Mouse (Mus musculus): ENCODE data around the gene Patl2.
"Not testable (repeated sequence)": the region's sequence is repeated elsewhere in the genome, so short reads cannot be mapped to it uniquely, and the experiment has no call there.

- not testable (repeated sequence) for TF ChIP-seq POLR2A (IDR thresholded peaks at IDR 0.05; ENCODE audit: control insufficient read depth, low read depth, low read length); CTCF (IDR thresholded peaks at IDR 0.05; ENCODE audit: control insufficient read depth, insufficient read depth, insufficient replicate concordance, low read depth, low read length)
These were observed 88.3 kb downstream of the Patl2 start for GRCm38 (mm10) chr2:122097686-122098085.

Data from testis, adult 2 months (tissue).